Mouse (Mus musculus) liver, embryonic 16.5 days (tissue): ENCODE results near the gene Cuedc1. TPM values are rescaled to one million over a fixed set of nuclear protein-coding genes. Genes with fewer than 3 reads are reported as not detected.

Experiments used
- ATAC-seq: fragments of 200-750 bp; cut with Nextera tagmentation; 2 replicates; pipeline ENCODE4 v1.8.0; 2017; ENCODE audit warnings: low read depth, mild to moderate bottlenecking, moderate number of reproducible peaks, moderate library complexity
- H3K27ac ChIP-seq: fragments of 300-500 bp; sonication (generic); 2 replicates; pipeline ENCODE4 v1.5.1; 2014; ENCODE audit warnings: mild to moderate bottlenecking, low read length
- H3K27me3 ChIP-seq: fragments of 300-500 bp; sonication (generic); 2 replicates; pipeline ENCODE4 v1.6.1; 2014; ENCODE audit warnings: low read depth, low read length, mixed read lengths; ENCODE audit not compliant: control insufficient read depth, insufficient read depth
- H3K36me3 ChIP-seq: fragments of 300-500 bp; sonication (generic); 2 replicates; pipeline ENCODE4 v1.6.1; 2014; ENCODE audit warnings: mild to moderate bottlenecking; ENCODE audit not compliant: control insufficient read depth, insufficient read depth
- H3K4me1 ChIP-seq: fragments of 300-500 bp; sonication (generic); 2 replicates; pipeline ENCODE4 v1.6.1; 2014; ENCODE audit warnings: low read depth, low read length, mixed read lengths; ENCODE audit not compliant: control insufficient read depth
- H3K4me2 ChIP-seq: fragments of 300-500 bp; sonication (generic); 2 replicates; pipeline ENCODE4 v1.6.1; 2014; ENCODE audit warnings: low read depth, low read length, mixed read lengths
- H3K4me3 ChIP-seq: fragments of 300-500 bp; sonication (generic); 2 replicates; pipeline ENCODE4 v1.5.1; 2014; ENCODE audit warnings: low read depth, mild to moderate bottlenecking, low read length
- H3K9ac ChIP-seq: fragments of 300-500 bp; sonication (generic); 2 replicates; pipeline ENCODE4 v1.6.1; 2014; ENCODE audit warnings: low read depth, low read length
- H3K9me3 ChIP-seq: fragments of 300-500 bp; sonication (generic); replicated peaks from 2 replicates; pipeline ENCODE4 v1.6.1; 2016; ENCODE audit warnings: low read length; ENCODE audit not compliant: control insufficient read depth
- WGBS: fragments of 180-500 bp; shearing (Covaris S2); extraction: QIAGEN DNeasy Blood & Tissue Kit; methylation state at CpG from one replicate; pipeline ENCODE4 v1.1.7; 2014; ENCODE audit not compliant: insufficient replicate concordance; 5-methylcytosine and 5-hydroxymethylcytosine counted together
- polyA plus RNA-seq: library from polyadenylated mRNA; unstranded; fragments of >200 nt; fragmentation: Nextera tagmentation; extraction: Ambion mirVana; gene quantifications from 2 replicates; pipeline ENCODE4 v1.2.1, GENCODE M21; 2015

Cuedc1 gene
- polyA plus RNA-seq, 1 experiment from 2014 or later, result 0.57 TPM

DNA sequence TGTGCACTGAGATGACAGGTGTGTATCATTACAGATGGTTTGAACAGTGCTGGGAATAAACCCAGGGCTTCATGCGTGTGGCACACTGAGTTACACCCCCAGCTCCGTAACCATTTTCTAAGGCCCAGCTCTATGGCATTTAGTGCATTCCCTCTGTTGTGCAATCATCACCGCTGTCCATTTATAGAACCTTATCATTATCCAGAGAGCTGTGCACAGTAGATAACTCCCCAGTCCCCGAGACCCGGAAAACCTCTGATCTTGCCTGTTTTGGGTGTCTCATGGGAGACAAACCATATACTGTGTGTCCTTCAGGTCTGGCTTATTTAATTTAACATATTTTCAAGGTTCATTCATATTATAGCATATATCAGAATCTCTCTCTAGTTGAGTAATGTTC lies 49.5 kb downstream of the Cuedc1 start:
- 20% methylated on average over 5 of the region's 5 CpGs for WGBS
- no peak overlapping the region for H3K4me3 ChIP-seq
- H3K4me2 ChIP-seq, result no peak overlapping the region
- no peak overlapping the region for H3K9ac ChIP-seq
- peaks cover 2% of the 10 kb centered on the region; the same call in 1 of the 2 replicates for H3K27me3 ChIP-seq
- no peaks in the 10 kb centered on the region for H3K9me3 ChIP-seq
- H3K27ac ChIP-seq, result no peak overlapping the region
- no peaks in the 10 kb centered on the region for H3K36me3 ChIP-seq
- peak; percentile 5; the same call in 1 of the 2 replicates for ATAC-seq
- H3K4me1 ChIP-seq, result peaks cover 14% of the 10 kb centered on the region

- Histone ChIP-seq H3K27me3 (0 out of 2 replicates have a peak, but pooled peaks cover 2% of the 10 kb centered on the region), H3K36me3 (no peaks in the 10 kb centered on the region), H3K4me3 (no peak overlapping the region), H3K9ac (no peak overlapping the region), H3K4me1 (peaks cover 14% of the 10 kb centered on the region), H3K27ac (no peak overlapping the region), H3K9me3 (no peaks in the 10 kb centered on the region), H3K4me2 (no peak overlapping the region)
- WGBS, result 27% methylated on average over 7 of the region's 7 CpGs
- no peak for ATAC-seq
Observed at GRCm38 (mm10) chr11:88148015-88148637, 50.3 kb downstream of the Cuedc1 start.

DNA sequence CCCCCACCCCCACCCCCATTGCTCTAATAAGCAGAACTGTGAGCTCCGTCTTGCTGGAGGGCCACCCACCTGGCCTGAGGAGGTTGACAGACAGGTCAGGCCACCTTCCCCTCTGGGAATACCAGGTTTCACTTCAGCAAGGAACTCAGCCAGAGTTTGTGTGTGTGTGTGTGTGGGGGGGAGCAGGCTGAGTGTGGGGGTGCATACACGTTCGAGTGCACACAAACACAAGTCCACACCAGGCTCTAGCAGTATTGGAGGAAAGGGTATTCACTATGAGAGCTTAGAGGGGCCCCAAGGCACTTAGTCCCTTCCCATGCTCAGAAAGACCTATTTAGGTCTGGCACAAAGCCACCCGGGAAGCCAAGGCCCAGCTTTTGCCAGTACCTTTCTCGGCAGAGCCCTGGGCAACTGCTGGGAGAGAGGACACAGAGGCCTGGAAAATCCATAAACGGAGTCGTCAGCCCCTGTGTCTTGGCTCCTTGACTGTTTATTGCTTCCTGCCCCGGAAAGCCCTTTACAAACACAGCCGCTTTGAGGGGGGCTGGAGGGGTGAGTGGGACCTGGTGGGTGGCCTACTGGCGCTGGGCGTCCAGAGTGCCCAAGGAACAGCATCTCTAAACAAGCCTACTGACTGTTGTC lies 50.9 kb downstream of the Cuedc1 start:
- Histone ChIP-seq H3K27me3 (0 out of 2 replicates have a peak, but pooled peaks cover 2% of the 10 kb centered on the region), H3K27ac (no peak overlapping the region), H3K4me1 (peaks cover 14% of the 10 kb centered on the region), H3K4me2 (no peak overlapping the region), H3K9me3 (no peaks in the 10 kb centered on the region), H3K9ac (no peak overlapping the region), H3K36me3 (no peaks in the 10 kb centered on the region), H3K4me3 (no peak overlapping the region)
- WGBS, result 37% methylated on average over 11 of the region's 11 CpGs
- no peak for ATAC-seq

GRCm38 (mm10) chr11:88151379-88152155 lies 53.7 kb downstream of the Cuedc1 start:
- Histone ChIP-seq H3K27ac (no peak overlapping the region), H3K9ac (no peak overlapping the region), H3K4me2 (no peak overlapping the region)

GRCm38 (mm10) chr11:88153880-88154279 lies 56.0 kb downstream of the Cuedc1 start:
- H3K4me2 ChIP-seq, result no peak overlapping the region
- H3K9ac ChIP-seq, result no peak overlapping the region
- 60% methylated on average over 5 of the region's 5 CpGs for WGBS
- peak; percentile 24; the same call in 1 of the 2 replicates for ATAC-seq
- H3K9me3 ChIP-seq, result no peaks in the 10 kb centered on the region
- H3K27me3 ChIP-seq, result no peaks in the 10 kb centered on the region
- no peaks in the 10 kb centered on the region; the same call in 1 of the 2 replicates for H3K4me1 ChIP-seq
- no peak overlapping the region for H3K27ac ChIP-seq
- no peak overlapping the region for H3K4me3 ChIP-seq
- H3K36me3 ChIP-seq, result no peaks in the 10 kb centered on the region

More at GRCm38 (mm10) chr11:88151379-88152155, 53.7 kb downstream of the Cuedc1 start:
- 42% methylated on average over 7 of the region's 7 CpGs for WGBS
- no peak overlapping the region for H3K4me3 ChIP-seq
- no peaks in the 10 kb centered on the region for H3K36me3 ChIP-seq
- no peaks in the 10 kb centered on the region for H3K27me3 ChIP-seq
- H3K9me3 ChIP-seq, result no peaks in the 10 kb centered on the region
- peaks cover 9% of the 10 kb centered on the region for H3K4me1 ChIP-seq
- peak; percentile 21; the same call in 1 of the 2 replicates for ATAC-seq

DNA sequence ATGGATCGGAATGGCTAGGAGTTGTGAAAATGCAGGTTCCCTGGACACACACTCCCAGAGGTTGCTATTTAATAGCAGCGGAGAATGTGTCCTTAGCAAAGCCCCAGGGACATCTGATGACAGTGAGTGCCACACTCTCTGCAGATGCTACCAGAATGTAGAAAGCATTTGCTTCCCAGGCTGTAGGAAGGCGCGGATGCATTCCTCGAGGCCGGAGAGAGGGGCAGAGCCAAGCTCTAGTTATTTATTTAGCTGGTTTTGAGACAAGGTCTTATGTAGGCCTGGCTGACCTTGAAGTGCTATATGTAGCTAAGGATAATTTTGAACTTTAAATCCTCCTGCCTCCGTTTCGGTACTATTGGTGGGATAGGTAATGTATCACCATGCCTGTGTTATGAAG lies 56.6 kb downstream of the Cuedc1 start:
- 69% methylated on average over 8 of the region's 8 CpGs for WGBS
- H3K4me3 ChIP-seq, result no peak overlapping the region
- H3K9me3 ChIP-seq, result no peaks in the 10 kb centered on the region
- H3K27ac ChIP-seq, result no peak overlapping the region
- no peaks in the 10 kb centered on the region for H3K36me3 ChIP-seq
- H3K4me2 ChIP-seq, result no peak overlapping the region
- no peak overlapping the region for H3K9ac ChIP-seq
- no peaks in the 10 kb centered on the region; the same call in 1 of the 2 replicates for H3K4me1 ChIP-seq
- no peaks in the 10 kb centered on the region for H3K27me3 ChIP-seq
- ATAC-seq, result no peak

DNA sequence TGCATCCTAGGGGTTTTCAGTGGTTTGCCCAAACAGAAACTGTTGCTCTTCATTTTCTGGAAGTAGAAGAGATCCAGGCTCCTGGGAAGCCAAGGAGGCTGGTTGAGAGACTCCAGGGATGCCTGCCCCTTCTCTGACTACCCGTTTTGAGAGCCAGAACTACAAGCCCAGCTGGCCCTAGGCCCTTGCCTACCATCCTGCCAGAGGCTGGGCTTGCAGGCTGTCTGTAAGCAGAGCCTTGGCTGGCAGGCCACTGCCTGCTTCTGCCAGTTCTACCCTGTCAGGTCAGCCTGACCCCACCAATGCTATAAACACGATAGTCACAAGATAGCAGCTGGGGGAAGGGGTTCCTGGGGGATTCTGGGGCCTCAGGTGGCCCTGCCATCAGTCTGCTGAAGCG lies 57.6 kb downstream of the Cuedc1 start:
- no peak overlapping the region for H3K4me2 ChIP-seq
- no peak overlapping the region for H3K9ac ChIP-seq
- H3K4me1 ChIP-seq, result no peaks in the 10 kb centered on the region; the same call in 1 of the 2 replicates
- H3K36me3 ChIP-seq, result no peaks in the 10 kb centered on the region
- no peak overlapping the region for H3K27ac ChIP-seq
- no peaks in the 10 kb centered on the region for H3K27me3 ChIP-seq
- H3K9me3 ChIP-seq, result no peaks in the 10 kb centered on the region
- WGBS, result 41% methylated on average over 3 of the region's 3 CpGs
- ATAC-seq, result no peak
- no peak overlapping the region for H3K4me3 ChIP-seq

GRCm38 (mm10) chr11:88155998-88156397 lies 58.1 kb downstream of the Cuedc1 start:
- WGBS, result 64% methylated on average over 8 of the region's 8 CpGs
- H3K27me3 ChIP-seq, result no peaks in the 10 kb centered on the region; the same call in 1 of the 2 replicates
- H3K9me3 ChIP-seq, result no peaks in the 10 kb centered on the region
- ATAC-seq, result no peak
- H3K4me3 ChIP-seq, result no peak overlapping the region
- no peak overlapping the region for H3K9ac ChIP-seq
- no peak overlapping the region for H3K4me2 ChIP-seq
- H3K27ac ChIP-seq, result no peak overlapping the region
- no peaks in the 10 kb centered on the region for H3K36me3 ChIP-seq
- H3K4me1 ChIP-seq, result peaks cover under 1% of the 10 kb centered on the region
